Mouse (Mus musculus) embryonic fibroblast, embryonic 13.5 days (primary cell): ENCODE measurements around the gene Pitpnc1. TPM values are rescaled to one million over a fixed set of nuclear protein-coding genes. Genes with fewer than 3 reads are reported as not detected.

Experiments used
- H3K27ac ChIP-seq: 2 replicates; pipeline ENCODE4 v1.5.1; 2012; ENCODE audit warnings: low read length, control low read depth, inconsistent platforms; ENCODE audit not compliant: insufficient read depth
- H3K4me1 ChIP-seq: 2 replicates; pipeline ENCODE4 v1.6.1; 2011; ENCODE audit warnings: low read length; ENCODE audit not compliant: control insufficient read depth, insufficient read depth
- H3K4me3 ChIP-seq: 2 replicates; pipeline ENCODE4 v1.5.1; 2011; ENCODE audit warnings: mild to moderate bottlenecking, control low read depth, low read length; ENCODE audit not compliant: insufficient read depth
- CTCF ChIP-seq: IDR thresholded peaks from 2 replicates; pipeline ENCODE4 v1.5.1; 2011; ENCODE audit warnings: mild to moderate bottlenecking, control low read depth, low read length, moderate library complexity, borderline replicate concordance; ENCODE audit not compliant: insufficient read depth
- POLR2A ChIP-seq: IDR thresholded peaks from 2 replicates; pipeline ENCODE4 v1.6.1; 2011; ENCODE audit warnings: low read depth, mild to moderate bottlenecking, control low read depth, low read length, moderate library complexity
- polyA plus RNA-seq: library from polyadenylated mRNA; stranded (reverse); fragments of >200 nt; gene quantifications from 2 replicates; pipeline ENCODE4 v1.2.4, GENCODE M21; 2011; ENCODE audit warnings: low read depth; ENCODE audit not compliant: missing spikeins, insufficient read length

Gene Pitpnc1
- polyA plus RNA-seq, 1 experiment, result 19.8 TPM

DNA sequence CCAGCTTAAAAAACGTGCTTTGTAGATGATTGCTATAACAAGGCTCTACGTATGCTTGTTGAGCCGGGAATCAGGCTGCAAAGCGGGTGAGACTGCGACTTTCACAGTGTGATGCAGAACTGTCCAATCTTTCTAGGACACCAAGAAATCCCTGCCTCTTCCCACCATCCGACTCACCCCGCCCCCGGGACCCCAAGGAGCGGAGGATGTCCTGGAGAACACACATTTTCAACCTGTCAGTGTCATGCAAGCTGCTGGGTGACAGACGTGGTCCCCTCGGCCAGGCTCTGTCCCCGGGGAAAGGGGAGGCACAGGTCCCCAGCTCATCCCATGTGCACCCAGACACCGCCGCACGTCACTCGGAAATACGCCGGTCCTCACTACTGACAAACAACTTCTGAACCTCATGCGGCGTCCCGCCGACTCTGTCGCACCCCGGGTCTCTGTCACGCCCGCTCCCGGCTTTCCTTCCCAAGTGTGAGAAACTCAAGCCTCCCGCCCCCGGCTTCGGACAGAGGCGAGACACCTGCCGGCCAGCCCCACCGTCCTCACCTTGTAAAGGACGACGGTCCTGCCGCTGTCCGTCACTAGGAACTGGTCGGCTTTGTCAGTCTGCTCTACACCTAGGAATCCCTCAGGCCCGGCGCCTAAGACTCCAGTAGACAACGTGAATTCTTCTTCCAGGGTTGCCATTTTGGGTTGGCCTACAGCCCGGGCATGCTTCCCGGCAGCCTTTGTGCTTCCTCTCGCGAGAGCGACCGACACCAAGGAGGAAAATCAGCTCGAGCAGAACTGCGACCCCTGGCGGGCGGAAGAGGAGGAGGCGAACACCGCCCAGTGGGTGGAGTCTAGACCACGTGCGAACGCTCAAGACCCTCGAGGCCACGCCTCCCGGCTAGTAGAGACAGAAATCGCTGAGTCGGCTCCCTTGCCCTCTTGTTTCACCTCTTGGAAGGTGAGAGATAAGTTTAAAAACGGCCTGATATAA, 281.6 kb downstream of the Pitpnc1 start, which contains the start of gene Nol11:
TSS of gene Nol11 (minus strand) at position 817 of the 988 bp plus-strand sequence.
- no peaks in the 10 kb centered on the region for H3K4me1 ChIP-seq
- TF ChIP-seq POLR2A (peak; percentile 84), CTCF (peak; percentile 89)
- H3K4me3 ChIP-seq, result peak within 1 kb of the TSS; percentile 89
- no peak within 1 kb of the TSS for H3K27ac ChIP-seq

GRCm38 (mm10) chr11:107183777-107184176, 286.7 kb downstream of the Pitpnc1 start:
- Histone ChIP-seq H3K27ac (no peak overlapping the region), H3K4me3 (no peak overlapping the region), H3K4me1 (no peaks in the 10 kb centered on the region)
- TF ChIP-seq POLR2A, result no peak
- TF ChIP-seq CTCF, result no peak

DNA sequence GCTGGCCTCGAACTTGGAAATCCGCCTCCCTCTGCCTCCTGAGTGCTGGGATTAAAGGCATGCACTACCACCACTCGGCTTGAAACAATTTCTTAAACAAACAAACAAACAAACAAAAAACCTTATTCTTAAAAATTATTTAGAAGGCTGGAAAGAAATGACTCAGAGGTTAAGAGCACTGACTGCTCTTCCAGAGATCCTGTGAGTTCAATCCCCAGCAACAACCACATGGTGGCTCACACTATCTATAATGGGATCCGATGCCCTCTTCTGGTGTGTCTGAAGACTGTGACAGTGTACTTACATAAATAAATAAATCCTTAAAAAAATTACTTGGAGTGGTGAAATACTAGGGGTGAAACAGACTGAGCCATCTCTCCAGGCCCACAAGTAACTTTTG, 309.3 kb downstream of the Pitpnc1 start:
- H3K4me1 ChIP-seq, result peaks cover 9% of the 10 kb centered on the region
- no peak for TF ChIP-seq POLR2A
- TF ChIP-seq CTCF, result no peak
- no peak overlapping the region for H3K27ac ChIP-seq

GRCm38 (mm10) chr11:107159034-107159433, 311.5 kb downstream of the Pitpnc1 start:
- TF ChIP-seq POLR2A (no peak), CTCF (no peak)
- no peak overlapping the region for H3K4me3 ChIP-seq
- H3K27ac ChIP-seq, result no peak overlapping the region
- H3K4me1 ChIP-seq, result peaks cover 9% of the 10 kb centered on the region

More for the DNA sequence above, 309.3 kb downstream of the Pitpnc1 start:
- no peak overlapping the region for H3K4me3 ChIP-seq

Other genes with a start within 250 kb of the Pitpnc1 start
- gene Psmd12, start 8.8 kb upstream of the Pitpnc1 start, polyA plus RNA-seq, result 95.9 and 105 TPM in 2 replicates
- 32.2 and 32.3 TPM in 2 replicates for gene Helz, start 77.2 kb upstream of the Pitpnc1 start, polyA plus RNA-seq
- gene Cacng1, start 245.8 kb upstream of the Pitpnc1 start, polyA plus RNA-seq, result not detected in 2 replicates